ENCODE assay signal across 8 mouse cellular contexts in the genomic region with DNA sequence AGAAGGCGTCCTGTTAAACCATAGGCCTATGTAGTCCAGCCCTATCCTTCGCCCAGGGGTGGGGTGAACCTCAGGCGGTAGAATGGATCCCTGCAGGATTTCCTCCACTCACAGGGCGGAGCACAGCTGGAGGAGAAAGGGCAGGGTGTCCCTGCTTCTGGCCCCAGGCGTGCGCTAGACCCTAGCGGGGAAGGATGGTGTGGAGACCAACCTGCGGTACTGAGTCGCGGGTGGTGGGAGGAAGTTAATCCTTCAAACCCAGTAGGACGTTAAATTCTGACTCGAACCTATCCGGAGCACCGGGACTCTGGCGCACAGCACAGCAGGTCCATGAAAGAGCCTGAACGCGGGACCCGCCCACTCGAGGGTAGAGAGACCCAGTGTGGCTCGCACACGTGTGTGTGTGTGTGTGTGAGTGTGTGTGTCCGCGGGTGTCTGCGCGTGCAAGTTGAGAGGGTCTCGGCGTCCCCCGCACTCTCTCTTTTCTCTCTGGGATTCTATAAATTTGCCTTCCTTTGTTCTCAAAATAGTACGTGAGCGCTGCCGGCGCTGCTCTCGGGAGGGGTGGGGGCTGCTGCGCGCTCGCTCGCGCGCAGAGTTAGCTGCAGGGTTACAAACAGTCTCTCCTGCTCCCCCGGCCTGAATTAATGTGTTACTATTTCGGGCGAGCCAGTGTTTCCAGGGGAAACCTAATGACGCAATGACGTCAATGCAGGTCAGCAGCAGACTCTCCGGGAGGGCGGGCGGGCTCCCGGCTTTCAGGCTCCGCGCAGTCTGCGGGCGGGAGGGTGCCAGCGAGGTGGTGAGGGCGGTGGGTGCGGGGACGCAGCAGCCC.
DNase-seq lines count a peak whose midpoint lies in the region; ATAC-seq lines count a peak whose summit lies in the region.

No protein-coding gene starts in this region.

- no peaks in the 10 kb centered on the region for H3K36me3 ChIP-seq in heart, embryonic 10.5 days
- H3K36me3 ChIP-seq in lung, embryonic 16.5 days (ENCODE audit: control insufficient read depth, insufficient read depth, low read length), result no peaks in the 10 kb centered on the region

- H3K9me3 ChIP-seq in heart, embryonic 10.5 days, result no peaks in the 10 kb centered on the region
- H3K9me3 ChIP-seq in lung, embryonic 16.5 days (ENCODE audit: control insufficient read depth, low read length), result no peaks in the 10 kb centered on the region

- H3K27me3 ChIP-seq in heart, embryonic 10.5 days (ENCODE audit: insufficient read depth, poor library complexity, severe bottlenecking), result peaks cover 76% of the 10 kb centered on the region
- peaks cover 24% of the 10 kb centered on the region for H3K27me3 ChIP-seq in lung, embryonic 16.5 days (ENCODE audit: control insufficient read depth, insufficient read depth, low read depth, low read length)

- DNase-seq in heart, embryonic 10.5 days (ENCODE audit: low spot score), result peak; percentile 85
- no peak for DNase-seq in heart, adult 8-10 months (ENCODE audit: low spot score)
- DNase-seq in embryo, embryonic 9.5 days (ENCODE audit: extremely low spot score), result peak; percentile 35
- DNase-seq in heart, postnatal 4 days, result peak; percentile 14
- peak; percentile 83 for DNase-seq in layer of hippocampus, adult 9-11 months
- DNase-seq in skeletal muscle tissue, adult 2 months (ENCODE audit: low read depth, low spot score), result peak; percentile 5
- no peak for DNase-seq in testis, postnatal 10 days (ENCODE audit: low spot score)

- H3K4me1 ChIP-seq in heart, embryonic 10.5 days, result peaks cover 17% of the 10 kb centered on the region
- 0 out of 2 replicates have a peak, but pooled peaks cover 2% of the 10 kb centered on the region for H3K4me1 ChIP-seq in lung, embryonic 16.5 days (replicated peaks; ENCODE audit: control insufficient read depth, insufficient read depth, low read length)

- WGBS in heart, embryonic 10.5 days, result under 1% methylated on average over 56 of the region's 56 CpGs
- 0% methylated on average over 56 of the region's 56 CpGs for WGBS in lung, embryonic 16.5 days

- H3K4me2 ChIP-seq in lung, embryonic 16.5 days (ENCODE audit: low read depth, low read length), result peak overlapping the region; percentile 65

- peak; percentile 77 for ATAC-seq in lung, embryonic 16.5 days (ENCODE audit: low read depth)

- peak overlapping the region; percentile 60 for H3K4me3 ChIP-seq in heart, embryonic 10.5 days
- H3K4me3 ChIP-seq in lung, embryonic 16.5 days (ENCODE audit: low read length), result peak overlapping the region; percentile 38

- H3K9ac ChIP-seq in lung, embryonic 16.5 days (ENCODE audit: low read length), result peak overlapping the region; percentile 43; the same call in 1 of the 2 replicates

- peak overlapping the region; percentile 77 for H3K27ac ChIP-seq in heart, embryonic 10.5 days
- H3K27ac ChIP-seq in lung, embryonic 16.5 days (ENCODE audit: low read length), result 0 out of 2 replicates have a peak overlapping the region, but pooled peaks have one; percentile 19

Comparison
In these comparisons a context has a peak if more than half of its experiments do, and no peak if none do; other contexts are left out.
1. DNase-seq: peak in heart, embryonic 10.5 days (single experiment), embryo, embryonic 9.5 days (single experiment), heart, postnatal 4 days (single experiment), layer of hippocampus, adult 9-11 months (single experiment) and skeletal muscle tissue, adult 2 months (single experiment); none in heart, adult 8-10 months (single experiment) and testis, postnatal 10 days (single experiment).